Mouse (Mus musculus) lung, embryonic 15.5 days (tissue): ENCODE results near the gene Mapkapk2. TPM values are rescaled to one million over a fixed set of nuclear protein-coding genes. Genes with fewer than 3 reads are reported as not detected.
"Not testable (repeated sequence)": the region's sequence is repeated elsewhere in the genome, so short reads cannot be mapped to it uniquely, and the experiment has no call there.

ENCODE experiments used
- ATAC-seq: fragments of 200-750 bp; cut with Nextera tagmentation; 2 replicates; pipeline ENCODE4 v1.8.0; 2017; ENCODE audit warnings: moderate number of reproducible peaks, borderline replicate concordance; ENCODE audit not compliant: low FRiP score, low TSS enrichment; ENCODE audit errors: extremely low read depth
- H3K27ac ChIP-seq: fragments of 300-500 bp; sonication (generic); 2 replicates; pipeline ENCODE4 v1.5.1; 2015; ENCODE audit warnings: moderate library complexity, mild to moderate bottlenecking, inconsistent platforms
- H3K27me3 ChIP-seq: fragments of 300-500 bp; sonication (generic); 2 replicates; pipeline ENCODE4 v1.6.1; 2015; ENCODE audit warnings: inconsistent platforms
- H3K36me3 ChIP-seq: fragments of 300-500 bp; sonication (generic); 2 replicates; pipeline ENCODE4 v1.6.1; 2015; ENCODE audit warnings: inconsistent platforms
- H3K4me1 ChIP-seq: fragments of 300-500 bp; sonication (generic); 2 replicates; pipeline ENCODE4 v1.6.1; 2015; ENCODE audit warnings: inconsistent platforms
- H3K4me2 ChIP-seq: fragments of 300-500 bp; sonication (generic); 2 replicates; pipeline ENCODE4 v1.6.1; 2015; ENCODE audit warnings: inconsistent platforms, mild to moderate bottlenecking, moderate library complexity
- H3K4me3 ChIP-seq: fragments of 300-500 bp; sonication (generic); 2 replicates; pipeline ENCODE4 v1.5.1; 2015; ENCODE audit warnings: mild to moderate bottlenecking, inconsistent platforms
- H3K9ac ChIP-seq: fragments of 300-500 bp; sonication (generic); 2 replicates; pipeline ENCODE4 v1.6.1; 2015; ENCODE audit warnings: inconsistent platforms
- H3K9me3 ChIP-seq: fragments of 300-500 bp; sonication (generic); 2 replicates; pipeline ENCODE4 v1.6.1; 2016; ENCODE audit warnings: inconsistent platforms
- WGBS: fragments of 180-500 bp; shearing (Covaris S2); methylation state at CpG from one replicate; pipeline ENCODE4 v1.1.7; 2015; 5-methylcytosine and 5-hydroxymethylcytosine counted together
- polyA plus RNA-seq: library from polyadenylated mRNA; unstranded; fragments of >200 nt; fragmentation: Nextera tagmentation; extraction: Ambion mirVana; gene quantifications from 2 replicates; pipeline ENCODE4 v1.2.1, GENCODE M21; 2015

Gene Mapkapk2
- polyA plus RNA-seq, 1 experiment from 2014 or later, result 61.0 TPM

DNA sequence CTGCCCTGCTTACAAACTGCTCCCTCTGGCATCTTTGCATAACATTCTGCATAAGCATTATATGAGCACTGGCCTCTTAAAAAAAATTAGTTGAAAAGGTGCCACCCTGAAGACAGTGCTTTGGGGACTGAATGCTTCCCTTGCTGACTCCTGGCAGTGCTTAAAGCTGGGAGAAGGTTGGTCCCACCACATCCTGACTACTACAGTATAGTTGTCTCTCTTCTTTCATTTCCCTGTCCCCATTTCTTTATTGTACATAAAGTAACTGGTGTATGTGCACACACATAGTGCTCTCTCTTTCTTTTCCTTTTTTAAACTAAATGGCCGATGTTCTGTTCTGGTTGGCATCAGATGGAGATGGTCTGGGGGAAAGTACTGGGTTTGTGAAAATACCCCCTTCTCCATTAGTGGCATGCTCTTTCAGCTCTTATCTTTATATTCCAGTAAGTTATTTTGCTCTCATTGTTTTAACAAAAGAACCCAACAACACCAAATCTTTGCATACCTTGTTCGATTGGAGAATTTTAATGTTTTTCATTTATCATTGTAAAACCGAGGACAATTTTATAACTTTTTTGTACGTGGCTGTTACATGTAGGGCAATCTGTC lies 74.3 kb downstream of the Mapkapk2 start:
- H3K27ac ChIP-seq, H3K4me3 ChIP-seq, H3K4me2 ChIP-seq, H3K27me3 ChIP-seq, H3K9ac ChIP-seq, H3K36me3 ChIP-seq, H3K9me3 ChIP-seq, H3K4me1 ChIP-seq, ATAC-seq: not testable (repeated sequence)
- 80% methylated on average over 4 of the region's 4 CpGs for WGBS

- Histone ChIP-seq H3K4me3 (no peak overlapping the region), H3K27ac (no peak overlapping the region), H3K4me2 (no peak overlapping the region), H3K27me3 (no peaks in the 10 kb centered on the region), H3K9me3 (no peaks in the 10 kb centered on the region), H3K9ac (no peak overlapping the region), H3K36me3 (no peaks in the 10 kb centered on the region), H3K4me1 (no peaks in the 10 kb centered on the region)
- ATAC-seq, result no peak
- WGBS, result 35% methylated on average over 5 of the region's 5 CpGs
These were observed 74.9 kb downstream of the Mapkapk2 start for GRCm38 (mm10) chr1:131022591-131023249.

- H3K4me3 ChIP-seq, result no peak overlapping the region
- H3K36me3 ChIP-seq, result no peaks in the 10 kb centered on the region
- no peaks in the 10 kb centered on the region for H3K27me3 ChIP-seq
- H3K9ac ChIP-seq, result no peak overlapping the region
- 60% methylated on average over 11 of the region's 11 CpGs for WGBS
- H3K27ac ChIP-seq, result no peak overlapping the region
- H3K4me2 ChIP-seq, result no peak overlapping the region
- no peak for ATAC-seq
- no peaks in the 10 kb centered on the region for H3K9me3 ChIP-seq
- no peaks in the 10 kb centered on the region for H3K4me1 ChIP-seq
These were observed 75.6 kb downstream of the Mapkapk2 start for GRCm38 (mm10) chr1:131021900-131022590.

- 67% methylated on average over 9 of the region's 9 CpGs for WGBS
- ATAC-seq, result no peak
These were observed 76.2 kb downstream of the Mapkapk2 start for GRCm38 (mm10) chr1:131021438-131021837.

DNA sequence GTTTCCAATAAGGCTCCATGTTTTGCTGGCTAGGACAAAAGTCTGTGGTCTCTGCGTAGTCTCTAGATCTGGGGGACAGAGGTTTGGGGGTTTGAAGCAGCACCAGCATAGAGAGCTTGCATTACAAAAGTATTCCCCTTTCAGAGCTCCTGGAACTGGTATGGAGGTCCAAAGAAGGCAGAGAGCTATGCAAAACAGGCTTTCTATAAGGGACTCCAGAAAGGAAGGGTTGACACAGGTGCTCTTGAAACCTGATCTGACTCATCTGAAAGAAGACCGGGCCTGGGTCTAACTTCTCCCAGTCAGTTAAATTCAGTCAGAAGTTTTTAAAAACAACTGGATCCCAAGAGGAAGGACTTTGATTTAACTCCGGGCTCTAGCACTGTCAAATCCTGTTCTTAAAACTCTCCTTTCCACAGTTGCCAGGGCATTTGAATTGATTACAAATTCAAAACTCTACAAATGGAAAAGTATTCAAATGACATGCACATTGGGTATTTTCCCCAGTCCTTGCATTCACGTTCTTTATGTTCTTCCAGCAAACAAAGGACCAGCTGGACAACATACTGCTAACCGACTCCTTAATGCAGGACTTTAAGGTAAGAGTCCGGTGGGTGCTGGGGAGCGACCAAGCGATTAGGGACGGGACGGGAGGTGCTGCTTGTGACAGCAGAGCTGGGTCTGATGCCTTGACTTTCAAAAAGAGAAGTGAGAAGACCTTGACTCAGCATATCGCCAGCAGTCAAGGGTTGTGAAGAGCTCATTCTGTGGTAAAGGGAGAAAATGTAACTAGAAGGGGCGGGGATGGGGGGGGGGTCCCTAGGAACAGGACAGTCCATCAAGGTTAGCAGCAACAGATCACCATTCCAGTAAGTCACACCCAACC lies 77.0 kb downstream of the Mapkapk2 start:
- H3K4me3 ChIP-seq, result no peak overlapping the region
- H3K27me3 ChIP-seq, result no peaks in the 10 kb centered on the region
- 49% methylated on average over 12 of the region's 12 CpGs for WGBS
- ATAC-seq, result no peak
- no peaks in the 10 kb centered on the region for H3K36me3 ChIP-seq
- H3K4me1 ChIP-seq, result no peaks in the 10 kb centered on the region
- no peaks in the 10 kb centered on the region for H3K9me3 ChIP-seq
- no peak overlapping the region for H3K4me2 ChIP-seq
- H3K27ac ChIP-seq, result no peak overlapping the region
- H3K9ac ChIP-seq, result no peak overlapping the region

More at GRCm38 (mm10) chr1:131021438-131021837, 76.2 kb downstream of the Mapkapk2 start:
- Histone ChIP-seq H3K4me1 (no peaks in the 10 kb centered on the region), H3K9me3 (no peaks in the 10 kb centered on the region), H3K9ac (no peak overlapping the region), H3K4me3 (no peak overlapping the region), H3K27ac (no peak overlapping the region), H3K27me3 (no peaks in the 10 kb centered on the region), H3K36me3 (no peaks in the 10 kb centered on the region), H3K4me2 (no peak overlapping the region)

GRCm38 (mm10) chr1:131019492-131020098 lies 78.0 kb downstream of the Mapkapk2 start, which contains the start of gene Il10:
TSS of gene Il10 (plus strand) at chr1:131019845.
- Histone ChIP-seq H3K9me3 (no peaks in the 10 kb centered on the region), H3K27ac (no peak within 1 kb of the TSS), H3K9ac (no peak within 1 kb of the TSS), H3K36me3 (no peaks in the 10 kb centered on the region), H3K27me3 (no peaks in the 10 kb centered on the region), H3K4me1 (no peaks in the 10 kb centered on the region), H3K4me2 (no peak within 1 kb of the TSS), H3K4me3 (no peak within 1 kb of the TSS)
- ATAC-seq, result no peak
- WGBS, result 61% methylated on average over 8 of the region's 8 CpGs

DNA sequence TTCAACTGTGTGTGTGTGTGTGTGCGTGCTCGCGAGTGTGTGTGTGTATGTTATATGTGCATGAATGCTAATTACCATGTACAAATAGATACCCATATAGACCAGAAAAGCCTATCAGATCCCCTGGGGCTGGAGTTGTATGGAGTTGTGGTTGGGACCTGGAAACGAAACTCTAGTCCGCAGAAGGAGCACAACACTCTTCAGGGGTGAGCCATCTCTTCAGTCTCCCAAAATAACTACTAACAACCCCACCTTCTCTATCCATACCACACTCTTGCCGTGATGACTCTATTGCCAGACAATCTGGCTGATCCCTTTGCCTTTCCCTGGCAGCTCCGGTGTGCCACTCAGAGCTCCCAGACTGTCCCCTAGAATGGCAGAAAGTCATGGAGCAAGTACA lies 81.7 kb downstream of the Mapkapk2 start:
- H3K27ac ChIP-seq, result no peak overlapping the region
- no peak overlapping the region for H3K9ac ChIP-seq
- H3K4me1 ChIP-seq, result no peaks in the 10 kb centered on the region
- no peak overlapping the region for H3K4me2 ChIP-seq
- WGBS, result 89% methylated on average over 7 of the region's 7 CpGs
- H3K4me3 ChIP-seq, result no peak overlapping the region
- H3K27me3 ChIP-seq, result no peaks in the 10 kb centered on the region
- H3K9me3 ChIP-seq, result no peaks in the 10 kb centered on the region
- H3K36me3 ChIP-seq, result no peaks in the 10 kb centered on the region
- ATAC-seq, result no peak

GRCm38 (mm10) chr1:131015281-131015680 lies 82.3 kb downstream of the Mapkapk2 start:
- H3K9ac ChIP-seq, result no peak overlapping the region
- no peak overlapping the region for H3K4me3 ChIP-seq
- 78% methylated on average over 6 of the region's 6 CpGs for WGBS

DNA sequence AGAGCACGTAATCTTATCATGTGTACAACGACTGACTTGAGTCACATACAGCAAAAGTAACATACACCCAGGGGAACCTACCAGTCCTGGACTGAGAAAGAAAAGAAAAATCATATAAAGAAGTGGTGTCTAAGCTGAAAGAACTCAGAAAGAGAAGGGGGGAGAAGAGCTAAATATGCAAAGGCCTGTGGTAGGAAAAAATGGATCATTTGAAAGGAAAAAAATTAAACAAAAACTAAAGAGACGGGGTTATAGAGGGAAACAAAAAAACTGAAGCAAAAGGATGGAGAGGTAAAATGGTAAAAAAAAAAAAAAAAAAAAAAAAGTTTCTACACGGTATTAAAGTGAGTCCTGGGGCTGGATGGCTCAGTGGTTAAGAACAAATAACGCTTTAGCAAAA lies 83.7 kb downstream of the Mapkapk2 start:
- no peaks in the 10 kb centered on the region for H3K36me3 ChIP-seq
- 94% methylated on average over 5 of the region's 5 CpGs for WGBS

More at GRCm38 (mm10) chr1:131015281-131015680, 82.3 kb downstream of the Mapkapk2 start:
- Histone ChIP-seq H3K27ac (no peak overlapping the region), H3K4me1 (no peaks in the 10 kb centered on the region), H3K4me2 (no peak overlapping the region), H3K27me3 (no peaks in the 10 kb centered on the region), H3K36me3 (no peaks in the 10 kb centered on the region), H3K9me3 (no peaks in the 10 kb centered on the region)
- no peak for ATAC-seq

GRCm38 (mm10) chr1:131012494-131012893 lies 85.1 kb downstream of the Mapkapk2 start:
- Histone ChIP-seq H3K4me3 (no peak overlapping the region), H3K4me2 (no peak overlapping the region), H3K27ac (no peak overlapping the region), H3K27me3 (no peaks in the 10 kb centered on the region), H3K36me3 (no peaks in the 10 kb centered on the region), H3K4me1 (no peaks in the 10 kb centered on the region), H3K9ac (no peak overlapping the region), H3K9me3 (no peaks in the 10 kb centered on the region)
- WGBS, result 84% methylated on average over 8 of the region's 8 CpGs
- no peak for ATAC-seq

More for the DNA sequence above, 83.7 kb downstream of the Mapkapk2 start:
- no peak overlapping the region for H3K4me2 ChIP-seq
- no peak overlapping the region for H3K4me3 ChIP-seq
- no peak overlapping the region for H3K27ac ChIP-seq
- H3K4me1 ChIP-seq, result no peaks in the 10 kb centered on the region
- no peaks in the 10 kb centered on the region for H3K27me3 ChIP-seq
- H3K9me3 ChIP-seq, result no peaks in the 10 kb centered on the region
- ATAC-seq, result no peak
- no peak overlapping the region for H3K9ac ChIP-seq
